Mouse (Mus musculus) neutrophil, adult 65 days (primary cell): ENCODE results near the gene Mink1. TPM values are rescaled to one million over a fixed set of nuclear protein-coding genes. Genes with fewer than 3 reads are reported as not detected.

Source experiments
- total RNA-seq: library from RNA; stranded (reverse); gene quantifications from 2 replicates; pipeline ENCODE4 v1.2.4, GENCODE M21; 2023

Gene Mink1
- 14.2 and 21.9 TPM in 2 replicates for total RNA-seq

GRCm38 (mm10) chr11:70562287-70562994 is at the start of gene Mink1:
TSS of gene Mink1 (plus strand) at chr11:70562881.

DNA sequence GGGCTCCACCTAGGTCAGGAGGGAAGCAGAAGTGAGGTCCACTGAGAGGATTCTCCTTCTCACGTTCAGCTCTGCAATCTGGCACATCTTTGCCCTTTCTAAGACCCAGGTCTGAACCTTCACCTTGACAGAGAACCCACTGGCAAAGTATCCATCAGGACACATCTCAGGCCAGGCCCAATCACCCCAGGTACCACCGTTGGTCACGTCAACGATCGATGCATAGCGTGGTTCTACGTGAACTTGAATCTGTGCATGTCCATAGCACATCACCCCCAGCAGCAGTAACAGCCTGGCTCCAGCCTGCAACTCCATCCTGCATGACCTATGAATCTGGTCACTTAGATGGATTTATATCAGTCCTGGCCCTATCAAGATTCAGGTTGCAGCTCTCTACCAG is 48.4 kb upstream of the Mink1 start, which contains the start of gene Vmo1:
Gene Vmo1 (minus strand): TSS at position 329 of the 400 bp plus-strand sequence.

GRCm38 (mm10) chr11:70518923-70519322 is 43.8 kb upstream of the Mink1 start, which contains the start of gene Gltpd2:
TSS of gene Gltpd2 (plus strand) at chr11:70519196.

GRCm38 (mm10) chr11:70525184-70525678 is 37.5 kb upstream of the Mink1 start, which contains the start of gene Psmb6:
TSS of gene Psmb6 (plus strand) at chr11:70525367.

DNA sequence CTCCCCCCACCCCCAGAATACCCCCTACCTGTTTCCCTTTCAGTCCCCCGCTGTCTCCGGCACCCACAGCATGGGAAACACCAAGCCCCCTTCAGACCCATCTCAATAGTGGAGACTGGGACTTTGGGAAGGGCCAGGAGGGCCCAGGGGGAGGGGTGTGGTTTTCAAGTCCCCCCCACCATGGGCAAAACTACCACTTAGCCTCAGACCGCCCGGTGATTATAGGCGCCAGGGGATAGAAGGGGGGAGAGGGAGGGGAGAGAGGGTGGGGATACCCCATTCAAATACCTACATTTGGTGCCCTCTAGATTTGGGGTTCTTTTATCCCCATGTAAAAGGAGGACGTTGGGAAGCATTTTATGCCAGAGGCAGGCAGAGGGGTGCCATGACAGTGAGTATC is 29.8 kb upstream of the Mink1 start, which contains the start of gene Gm40193:
Gene Gm40193 (minus strand): TSS at position 101 of the 400 bp plus-strand sequence.

GRCm38 (mm10) chr11:70539877-70540587 is 22.6 kb upstream of the Mink1 start, which contains the start of gene Pld2:
TSS of gene Pld2 (plus strand) at chr11:70540064.

GRCm38 (mm10) chr11:70615516-70616093 is 52.9 kb downstream of the Mink1 start, which contains the start of gene 4930544D05Rik:
TSS of gene 4930544D05Rik (plus strand) at chr11:70615848.

DNA sequence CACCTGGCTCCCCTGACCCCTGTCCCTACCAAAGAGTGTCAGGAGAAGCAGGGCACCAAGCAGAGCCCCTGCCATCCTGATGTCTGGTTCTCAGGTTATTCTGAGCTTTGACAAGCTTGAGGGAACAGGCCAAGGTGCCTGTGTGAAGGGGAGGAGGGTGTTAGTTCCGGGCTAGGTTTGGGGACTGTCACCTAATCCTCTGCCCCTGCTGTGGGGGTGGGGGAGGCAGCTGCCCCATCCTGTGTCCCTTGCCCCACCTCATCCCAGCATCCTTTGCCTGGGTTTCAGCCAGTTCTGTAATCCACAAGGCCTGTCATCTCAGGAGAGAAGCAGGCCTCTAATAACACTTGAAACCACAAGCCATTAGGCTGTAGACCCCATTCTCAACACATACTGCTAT is 56.4 kb downstream of the Mink1 start, which contains the start of gene Chrne:
Gene Chrne (minus strand): TSS at position 116 of the 400 bp plus-strand sequence.

GRCm38 (mm10) chr11:70638714-70639278 is 76.1 kb downstream of the Mink1 start, which contains the start of gene Gp1ba:
TSS of gene Gp1ba (plus strand) at chr11:70639122.

GRCm38 (mm10) chr11:70646691-70647650 is 84.3 kb downstream of the Mink1 start, which contains the start of the genes Rnf167 and Slc25a11:
TSS of gene Rnf167 (plus strand) at chr11:70647235.
TSS of gene Slc25a11 (minus strand) at chr11:70647479.

GRCm38 (mm10) chr11:70654198-70654922 is 91.7 kb downstream of the Mink1 start, which contains the start of gene Pfn1:
TSS of gene Pfn1 (minus strand) at chr11:70654644.

DNA sequence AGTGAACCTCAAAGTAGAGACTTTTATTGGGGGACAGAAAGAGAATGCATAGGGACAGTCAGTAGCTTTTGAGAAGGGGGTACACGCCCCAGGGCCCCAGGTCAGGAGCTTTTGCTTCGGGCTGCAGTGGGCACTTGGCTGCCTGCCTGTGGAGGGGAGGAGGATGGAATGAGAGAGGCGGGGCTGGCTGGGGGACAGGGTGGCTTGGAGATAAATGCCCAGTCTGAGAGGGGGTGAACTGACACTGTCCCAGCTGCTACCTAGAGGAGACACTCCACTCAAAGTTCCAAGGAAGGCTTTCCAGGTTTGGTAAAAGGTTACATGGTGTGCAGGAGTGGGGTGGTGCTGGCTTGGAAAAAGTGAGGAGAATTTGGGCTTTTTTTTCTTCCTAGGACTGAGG is 94.3 kb downstream of the Mink1 start, which contains the start of gene Eno3:
Gene Eno3 (plus strand): TSS at position 239 of the 400 bp plus-strand sequence.

Other genes starting within 250 kb of the Mink1 start
- not detected in 2 replicates for gene Alox12e, start 240.3 kb upstream of the Mink1 start, total RNA-seq
- 1.2 and 3.1 TPM in 2 replicates for gene Alox15, start 210.8 kb upstream of the Mink1 start, total RNA-seq
- gene Pelp1, start 152.8 kb upstream of the Mink1 start, total RNA-seq, result 12.0 and 22.1 TPM in 2 replicates
- gene Arrb2, start 130.2 kb upstream of the Mink1 start, total RNA-seq, result 950 and 1,080 TPM in 2 replicates
- 24.7 and 31.8 TPM in 2 replicates for gene Med11, start 111.0 kb upstream of the Mink1 start, total RNA-seq
- 0.61 and 0.66 TPM in 2 replicates for gene Zmynd15, start 103.4 kb upstream of the Mink1 start, total RNA-seq
- 2.9 and 7.3 TPM in 2 replicates for gene Cxcl16, start 102.9 kb upstream of the Mink1 start, total RNA-seq
- gene Tm4sf5, start 57.6 kb upstream of the Mink1 start, total RNA-seq, result not detected in 2 replicates
- not detected in 2 replicates for gene Vmo1, start 48.3 kb upstream of the Mink1 start, total RNA-seq
- not detected in 2 replicates for gene Gltpd2, start 43.7 kb upstream of the Mink1 start, total RNA-seq
- 85.9 and 94.4 TPM in 2 replicates for gene Psmb6, start 37.5 kb upstream of the Mink1 start, total RNA-seq
- not detected in 2 replicates for gene Gm40193, start 29.9 kb upstream of the Mink1 start, total RNA-seq
- gene Pld2, start 22.8 kb upstream of the Mink1 start, total RNA-seq, result 2.0 and 3.3 TPM in 2 replicates
- gene 4930544D05Rik, start 53.0 kb downstream of the Mink1 start, total RNA-seq, result not detected in 2 replicates
- gene Chrne, start 56.3 kb downstream of the Mink1 start, total RNA-seq, result 1.0 TPM in 1 of 2 replicates, not detected in the other
- gene Gp1ba, start 76.2 kb downstream of the Mink1 start, total RNA-seq, result 0.18 and 0.73 TPM in 2 replicates
- 139 and 152 TPM in 2 replicates for gene Rnf167, start 84.4 kb downstream of the Mink1 start, total RNA-seq
- gene Slc25a11, start 84.6 kb downstream of the Mink1 start, total RNA-seq, result 80.8 and 90.9 TPM in 2 replicates
- 1,990 and 2,032 TPM in 2 replicates for gene Pfn1, start 91.8 kb downstream of the Mink1 start, total RNA-seq
- 4.2 and 6.6 TPM in 2 replicates for gene Eno3, start 94.3 kb downstream of the Mink1 start, total RNA-seq
- 36.7 and 37.4 TPM in 2 replicates for gene Spag7, start 106.5 kb downstream of the Mink1 start, total RNA-seq
- gene Camta2, start 125.2 kb downstream of the Mink1 start, total RNA-seq, result 55.4 and 60.4 TPM in 2 replicates
- gene Inca1, start 137.3 kb downstream of the Mink1 start, total RNA-seq, result not detected in 2 replicates
- 30.8 and 43.4 TPM in 2 replicates for gene Kif1c, start 137.7 kb downstream of the Mink1 start, total RNA-seq
- 0.25 and 0.28 TPM in 2 replicates for gene Zfp3, start 201.3 kb downstream of the Mink1 start, total RNA-seq
- not detected in 2 replicates for gene Scimp, start 249.7 kb downstream of the Mink1 start, total RNA-seq